Mouse (Mus musculus) granulocyte monocyte progenitor cell, adult 5-6 weeks (primary cell): ENCODE results near the gene Lce3f. TPM values are rescaled to one million over a fixed set of nuclear protein-coding genes. Genes with fewer than 3 reads are reported as not detected.

ENCODE experiments used
- ATAC-seq: replicated peaks from 2 replicates; pipeline ENCODE4 v1.8.0; 2016; ENCODE audit warnings: mild to moderate bottlenecking, moderate TSS enrichment, inconsistent platforms; ENCODE audit not compliant: poor library complexity, severe bottlenecking
- total RNA-seq, 2 experiments: library from RNA; stranded (forward) in 1 of 2; stranded (reverse) in 1 of 2; fragments of 200-712, 200-1000 nt in 1 of 2; fragments of >200 nt in 1 of 2; fragmentation: Nextera tagmentation in 1 of 2; gene quantifications; 2 replicates each; pipeline ENCODE4 v1.2.3; 2014 to 2017

Gene Lce3f
- total RNA-seq (2014; fragmentation: Nextera tagmentation), result not detected in 2 replicates
- total RNA-seq (2017), result not detected in 2 replicates

GRCm38 (mm10) chr3:92991926-92992325 is at the start of gene Lce3f:
Lce3f (plus strand) TSS chr3:92992226.
- no peak for ATAC-seq

DNA sequence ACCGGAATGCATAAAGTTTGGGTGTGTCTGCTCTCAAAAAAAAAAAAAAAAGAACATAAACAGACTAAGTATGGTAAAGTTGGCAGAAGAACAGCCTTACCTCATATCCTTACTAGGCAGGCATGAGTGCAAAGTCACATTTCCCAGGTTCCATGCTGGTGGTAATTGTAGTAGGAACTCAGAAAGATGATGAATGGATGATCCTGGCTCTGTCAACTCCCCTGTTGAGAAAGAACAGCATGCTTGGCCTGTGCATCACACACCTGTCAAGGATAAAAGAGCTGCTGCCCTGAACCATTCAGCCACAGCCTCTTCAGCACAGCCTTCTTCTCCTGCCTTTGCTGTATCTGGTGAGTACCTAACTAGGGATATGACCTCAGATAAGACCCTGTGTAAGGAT is 47.8 kb upstream of the Lce3f start, which contains the start of gene Lce3c:
TSS of gene Lce3c (plus strand) at position 301 of the 400 bp plus-strand sequence.
- no peak for ATAC-seq

- ATAC-seq, result no peak
Observed at GRCm38 (mm10) chr3:92957090-92957489, 34.9 kb upstream of the Lce3f start, which contains the start of gene Lce3d. Lce3d (plus strand) TSS chr3:92957390.

DNA sequence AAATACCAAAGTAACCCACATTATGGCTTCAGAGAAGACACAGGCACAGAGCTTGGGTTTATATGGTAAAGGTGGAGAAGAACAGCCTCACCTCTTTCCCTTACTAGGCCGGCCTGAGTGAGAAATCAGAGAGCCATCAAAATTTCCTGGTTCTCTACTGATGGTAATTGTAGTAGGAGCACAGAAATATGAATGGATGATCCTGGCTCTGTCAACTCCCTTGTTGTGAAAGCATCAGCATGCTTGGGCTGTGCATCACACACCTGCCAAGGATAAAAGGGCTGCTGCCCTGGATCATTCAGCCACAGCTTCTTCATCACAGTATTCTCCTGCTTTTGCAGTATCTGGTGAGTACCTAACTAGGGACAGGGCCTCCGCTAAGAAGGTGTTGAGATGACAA is 25.3 kb upstream of the Lce3f start, which contains the start of gene Lce3e:
TSS of gene Lce3e (plus strand) at position 301 of the 400 bp plus-strand sequence.
- no peak for ATAC-seq

GRCm38 (mm10) chr3:92978484-92978883 is 13.5 kb upstream of the Lce3f start:
- no peak for ATAC-seq

- peak; percentile 81 for ATAC-seq
Observed at GRCm38 (mm10) chr3:92998691-92999090, 6.7 kb downstream of the Lce3f start.

GRCm38 (mm10) chr3:93000621-93001020 is 8.6 kb downstream of the Lce3f start:
- no peak for ATAC-seq

DNA sequence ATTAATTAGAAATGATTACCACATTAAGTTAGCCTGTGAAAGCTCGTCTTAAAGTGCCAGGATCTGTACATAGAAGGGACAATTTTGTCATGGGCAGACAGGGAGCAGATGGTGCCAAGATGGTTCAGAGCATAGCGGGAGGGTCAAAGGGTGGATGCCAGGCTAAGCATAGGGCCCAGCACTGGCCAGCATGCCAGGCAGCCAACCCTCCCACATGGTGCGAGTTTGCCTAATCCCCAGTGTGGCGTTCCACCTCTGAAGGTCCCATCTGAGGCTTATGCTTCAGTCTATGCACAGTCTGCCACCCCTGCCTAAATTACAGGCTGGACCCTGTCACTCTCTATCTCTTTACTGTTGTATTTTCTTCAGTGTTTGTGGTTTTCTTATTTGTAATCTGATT is 10.8 kb downstream of the Lce3f start:
- ATAC-seq, result no peak

- no peak for ATAC-seq
Observed at GRCm38 (mm10) chr3:93014378-93014801, 22.4 kb downstream of the Lce3f start.

- no peak for ATAC-seq
Observed at GRCm38 (mm10) chr3:93014871-93015270, 22.8 kb downstream of the Lce3f start.

DNA sequence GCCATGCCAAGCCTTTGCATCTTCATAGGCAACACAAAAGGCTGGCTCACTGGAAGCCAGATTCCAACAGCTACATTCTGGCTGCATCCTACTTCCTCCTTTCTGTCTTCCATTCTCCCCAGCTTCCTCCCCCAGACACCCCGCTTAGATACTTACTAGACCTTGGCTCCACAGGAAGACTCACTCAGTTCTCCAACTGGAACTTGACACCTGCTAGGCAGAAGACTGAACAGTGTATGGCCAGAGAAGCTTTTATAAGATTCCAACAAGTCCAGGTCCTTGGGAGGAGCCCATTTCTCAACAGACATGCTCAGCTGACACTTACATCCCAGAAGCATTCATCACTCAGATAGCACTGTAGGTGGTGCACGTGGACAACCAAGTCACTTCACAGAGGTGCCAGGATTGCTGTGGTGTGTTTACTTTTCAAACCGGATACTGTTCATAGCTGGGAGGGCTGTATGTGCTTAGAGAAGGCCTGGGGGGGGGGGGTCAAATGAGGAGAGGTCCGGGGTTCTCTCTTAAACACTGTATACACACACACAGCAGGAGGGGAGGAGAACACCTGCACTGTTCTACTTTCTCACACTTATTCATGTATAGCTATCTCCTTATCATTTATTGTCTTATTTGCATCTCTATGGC is 23.6 kb downstream of the Lce3f start, which contains the start of gene Crct1:
TSS of gene Crct1 (minus strand) at position 228 of the 645 bp plus-strand sequence.
- no peak for ATAC-seq

GRCm38 (mm10) chr3:93018960-93019359 is 26.9 kb downstream of the Lce3f start, which contains the start of gene Lce1m:
Lce1m (minus strand) TSS chr3:93019060.
- ATAC-seq, result no peak

- no peak for ATAC-seq
Observed at GRCm38 (mm10) chr3:93021171-93021570, 29.1 kb downstream of the Lce3f start.

DNA sequence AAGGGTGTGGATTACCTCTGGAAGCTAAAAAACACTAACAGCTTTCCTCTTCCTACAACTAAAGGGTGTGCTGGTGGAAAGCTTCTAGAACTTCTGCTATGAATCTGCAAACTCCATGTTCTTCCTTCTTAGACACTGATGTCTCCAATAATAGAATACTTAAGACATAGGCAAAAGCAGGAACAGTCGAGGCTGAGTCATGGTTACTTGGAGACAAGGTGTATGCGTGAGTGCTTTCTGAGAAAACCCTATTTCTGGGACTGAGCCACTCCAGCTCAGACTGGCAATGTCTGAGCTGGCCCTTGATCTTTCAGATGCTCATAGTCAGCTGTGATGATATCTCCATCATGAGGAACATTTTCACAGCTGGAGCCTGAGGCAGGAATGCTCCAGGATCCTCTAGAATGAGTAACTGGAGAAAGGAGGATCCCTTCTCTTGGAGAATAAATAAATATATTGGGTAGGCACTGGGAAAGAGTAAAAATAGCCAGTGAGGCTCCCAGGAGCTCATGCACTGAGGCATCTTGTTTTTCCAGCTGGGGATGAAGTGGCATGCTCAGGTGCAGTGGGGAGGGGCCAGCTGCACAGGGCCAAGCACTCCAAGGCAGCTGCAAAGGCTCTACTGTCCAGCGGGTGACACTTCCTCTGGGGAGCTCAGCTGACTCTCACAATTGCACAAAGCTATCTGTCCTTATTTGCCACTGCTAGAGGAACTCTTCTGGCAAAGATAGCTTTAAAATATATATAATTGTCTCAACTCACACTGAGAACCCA is 31.6 kb downstream of the Lce3f start:
- no peak for ATAC-seq

- ATAC-seq, result no peak
Observed at GRCm38 (mm10) chr3:93025486-93025885, 33.5 kb downstream of the Lce3f start.

DNA sequence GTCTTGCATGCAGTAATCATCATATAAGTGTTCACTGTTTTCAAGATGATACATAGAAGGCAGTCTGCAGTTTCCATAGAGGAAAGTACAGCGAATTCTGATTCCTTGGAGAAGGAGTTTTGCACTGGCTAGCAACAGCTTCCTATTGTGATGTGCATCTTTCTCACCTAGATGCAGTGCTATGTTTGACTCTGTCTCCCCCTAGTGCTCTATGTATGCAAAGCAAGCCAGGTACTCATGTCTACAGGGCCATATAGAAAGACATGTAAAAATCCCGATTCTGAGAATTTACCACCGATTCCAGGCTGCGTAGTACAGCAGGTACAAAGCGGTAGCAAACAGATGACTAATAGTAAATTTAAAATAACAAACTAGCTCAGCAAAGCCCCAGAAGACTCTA is 39.4 kb downstream of the Lce3f start:
- peak; percentile 56; the same call in 1 of the 2 replicates for ATAC-seq

Other genes with a start within 250 kb of the Lce3f start
- not detected in 2 replicates for gene Lce1g, start 239.9 kb upstream of the Lce3f start, total RNA-seq (2014; fragmentation: Nextera tagmentation)
- gene Lce1g, start 239.9 kb upstream of the Lce3f start, total RNA-seq (2017), result not detected in 2 replicates
- gene Lce1h, start 227.2 kb upstream of the Lce3f start, total RNA-seq (2014; fragmentation: Nextera tagmentation), result not detected in 2 replicates
- gene Lce1h, start 227.2 kb upstream of the Lce3f start, total RNA-seq (2017), result not detected in 2 replicates
- gene Lce1i, start 213.3 kb upstream of the Lce3f start, total RNA-seq (2014; fragmentation: Nextera tagmentation), result not detected in 2 replicates
- not detected in 2 replicates for gene Lce1i, start 213.3 kb upstream of the Lce3f start, total RNA-seq (2017)
- not detected in 2 replicates for gene Lce1j, start 201.7 kb upstream of the Lce3f start, total RNA-seq (2014; fragmentation: Nextera tagmentation)
- gene Lce1j, start 201.7 kb upstream of the Lce3f start, total RNA-seq (2017), result not detected in 2 replicates
- gene Lce1k, start 184.3 kb upstream of the Lce3f start, total RNA-seq (2014; fragmentation: Nextera tagmentation), result not detected in 2 replicates
- gene Lce1k, start 184.3 kb upstream of the Lce3f start, total RNA-seq (2017), result not detected in 2 replicates
- not detected in 2 replicates for gene Kprp, start 165.0 kb upstream of the Lce3f start, total RNA-seq (2014; fragmentation: Nextera tagmentation)
- gene Kprp, start 165.0 kb upstream of the Lce3f start, total RNA-seq (2017), result not detected in 2 replicates
- gene Lce1l, start 140.9 kb upstream of the Lce3f start, total RNA-seq (2014; fragmentation: Nextera tagmentation), result not detected in 2 replicates
- not detected in 2 replicates for gene Lce1l, start 140.9 kb upstream of the Lce3f start, total RNA-seq (2017)
- gene 2310050C09Rik, start 122.0 kb upstream of the Lce3f start, total RNA-seq (2014; fragmentation: Nextera tagmentation), result not detected in 2 replicates
- gene 2310050C09Rik, start 122.0 kb upstream of the Lce3f start, total RNA-seq (2017), result not detected in 2 replicates
- not detected in 2 replicates for gene Lce3a, start 66.0 kb upstream of the Lce3f start, total RNA-seq (2014; fragmentation: Nextera tagmentation)
- gene Lce3a, start 66.0 kb upstream of the Lce3f start, total RNA-seq (2017), result not detected in 2 replicates
- gene Lce3b, start 59.2 kb upstream of the Lce3f start, total RNA-seq (2014; fragmentation: Nextera tagmentation), result not detected in 2 replicates
- gene Lce3b, start 59.2 kb upstream of the Lce3f start, total RNA-seq (2017), result not detected in 2 replicates
- not detected in 2 replicates for gene Lce3c, start 47.7 kb upstream of the Lce3f start, total RNA-seq (2014; fragmentation: Nextera tagmentation)
- not detected in 2 replicates for gene Lce3c, start 47.7 kb upstream of the Lce3f start, total RNA-seq (2017)
- gene Lce3d, start 34.8 kb upstream of the Lce3f start, total RNA-seq (2014; fragmentation: Nextera tagmentation), result not detected in 2 replicates
- gene Lce3d, start 34.8 kb upstream of the Lce3f start, total RNA-seq (2017), result not detected in 2 replicates
- not detected in 2 replicates for gene Lce3e, start 25.2 kb upstream of the Lce3f start, total RNA-seq (2014; fragmentation: Nextera tagmentation)
- gene Lce3e, start 25.2 kb upstream of the Lce3f start, total RNA-seq (2017), result not detected in 2 replicates
- not detected in 2 replicates for gene Crct1, start 23.5 kb downstream of the Lce3f start, total RNA-seq (2014; fragmentation: Nextera tagmentation)
- gene Crct1, start 23.5 kb downstream of the Lce3f start, total RNA-seq (2017), result not detected in 2 replicates
- gene Lce1m, start 26.8 kb downstream of the Lce3f start, total RNA-seq (2014; fragmentation: Nextera tagmentation), result not detected in 2 replicates
- not detected in 2 replicates for gene Lce1m, start 26.8 kb downstream of the Lce3f start, total RNA-seq (2017)
- not detected in 2 replicates for gene Gm4858, start 76.6 kb downstream of the Lce3f start, total RNA-seq (2014; fragmentation: Nextera tagmentation)
- gene Gm4858, start 76.6 kb downstream of the Lce3f start, total RNA-seq (2017), result not detected in 2 replicates
- gene Crnn, start 152.6 kb downstream of the Lce3f start, total RNA-seq (2014; fragmentation: Nextera tagmentation), result not detected in 2 replicates
- gene Crnn, start 152.6 kb downstream of the Lce3f start, total RNA-seq (2017), result not detected in 2 replicates
- not detected in 2 replicates for gene Flg2, start 205.1 kb downstream of the Lce3f start, total RNA-seq (2014; fragmentation: Nextera tagmentation)
- gene Flg2, start 205.1 kb downstream of the Lce3f start, total RNA-seq (2017), result not detected in 2 replicates